Mouse (Mus musculus): ENCODE results near the gene Oat. TPM values are rescaled to one million over a fixed set of nuclear protein-coding genes. Genes with fewer than 3 reads are reported as not detected.
A peak's percentile ranks its signal among the peaks of the same experiment; 100 is the strongest.

Oat gene
- polyA plus RNA-seq, 1 experiment from 2014 or later = 186 TPM

- no peaks in the 10 kb centered on the region for H3K36me3 ChIP-seq (ENCODE audit: insufficient read depth, low read length)
- H3K4me3 ChIP-seq (ENCODE audit: low read length) = no peak overlapping the region
- H3K9me3 ChIP-seq (ENCODE audit: low read length) = no peaks in the 10 kb centered on the region
- H3K27ac ChIP-seq (ENCODE audit: low read length) = no peak overlapping the region
- peaks cover 38% of the 10 kb centered on the region for H3K27me3 ChIP-seq (ENCODE audit: insufficient read depth, low read length)
- no peak overlapping the region for H3K4me2 ChIP-seq (replicated peaks; ENCODE audit: low read depth, low read length)
- H3K9ac ChIP-seq (replicated peaks; ENCODE audit: low read length) = no peak overlapping the region
- no peak for ATAC-seq (ENCODE audit: low FRiP score, low TSS enrichment)
- peaks cover 15% of the 10 kb centered on the region for H3K4me1 ChIP-seq (ENCODE audit: insufficient read depth, low read length)
- WGBS = 85% methylated on average over 2 of the region's 2 CpGs
Observed at GRCm38 (mm10) chr7:132594325-132594724, 18.1 kb upstream of the Oat start.

- no peak for ATAC-seq (ENCODE audit: low FRiP score, low TSS enrichment)
- H3K4me3 ChIP-seq (ENCODE audit: low read length) = no peak overlapping the region
- 50% methylated on average over 2 of the region's 2 CpGs for WGBS
- no peak overlapping the region for H3K9ac ChIP-seq (replicated peaks; ENCODE audit: low read length)
- H3K36me3 ChIP-seq (ENCODE audit: insufficient read depth, low read length) = no peaks in the 10 kb centered on the region
- no peaks in the 10 kb centered on the region for H3K9me3 ChIP-seq (ENCODE audit: low read length)
- H3K27ac ChIP-seq (ENCODE audit: low read length) = no peak overlapping the region
- no peak overlapping the region for H3K4me2 ChIP-seq (replicated peaks; ENCODE audit: low read depth, low read length)
- peaks cover 13% of the 10 kb centered on the region for H3K4me1 ChIP-seq (ENCODE audit: insufficient read depth, low read length)
- H3K27me3 ChIP-seq (ENCODE audit: insufficient read depth, low read length) = peaks cover 32% of the 10 kb centered on the region
Observed at GRCm38 (mm10) chr7:132593762-132594161, 17.6 kb upstream of the Oat start.

- WGBS = 62% methylated on average over 5 of the region's 5 CpGs
- H3K4me3 ChIP-seq (ENCODE audit: low read length) = no peak overlapping the region
- no peak overlapping the region for H3K27ac ChIP-seq (ENCODE audit: low read length)
- H3K27me3 ChIP-seq (ENCODE audit: insufficient read depth, low read length) = no peaks in the 10 kb centered on the region
- no peak for ATAC-seq (ENCODE audit: low FRiP score, low TSS enrichment)
- no peaks in the 10 kb centered on the region for H3K9me3 ChIP-seq (ENCODE audit: low read length)
- H3K9ac ChIP-seq (replicated peaks; ENCODE audit: low read length) = no peak overlapping the region
- no peaks in the 10 kb centered on the region for H3K36me3 ChIP-seq (ENCODE audit: insufficient read depth, low read length)
- H3K4me1 ChIP-seq (ENCODE audit: insufficient read depth, low read length) = no peaks in the 10 kb centered on the region
- no peak overlapping the region for H3K4me2 ChIP-seq (replicated peaks; ENCODE audit: low read depth, low read length)
Observed at GRCm38 (mm10) chr7:132589610-132590009, 13.4 kb upstream of the Oat start.

- Histone ChIP-seq H3K4me3 (ENCODE audit: low read length) (no peak overlapping the region), H3K36me3 (ENCODE audit: insufficient read depth, low read length) (no peaks in the 10 kb centered on the region), H3K4me1 (ENCODE audit: insufficient read depth, low read length) (no peaks in the 10 kb centered on the region), H3K9me3 (ENCODE audit: low read length) (no peaks in the 10 kb centered on the region), H3K9ac (replicated peaks; ENCODE audit: low read length) (no peak overlapping the region), H3K4me2 (replicated peaks; ENCODE audit: low read depth, low read length) (no peak overlapping the region), H3K27ac (ENCODE audit: low read length) (no peak overlapping the region), H3K27me3 (ENCODE audit: insufficient read depth, low read length) (no peaks in the 10 kb centered on the region)
- 72% methylated on average over 5 of the region's 5 CpGs for WGBS
- ATAC-seq (ENCODE audit: low FRiP score, low TSS enrichment) = no peak
Observed at GRCm38 (mm10) chr7:132587167-132587566, 11.0 kb upstream of the Oat start.

- no peak for ATAC-seq (ENCODE audit: low FRiP score, low TSS enrichment)
- H3K9ac ChIP-seq (replicated peaks; ENCODE audit: low read length) = no peak overlapping the region
- no peaks in the 10 kb centered on the region for H3K27me3 ChIP-seq (ENCODE audit: insufficient read depth, low read length)
- no peak overlapping the region for H3K4me3 ChIP-seq (ENCODE audit: low read length)
- no peak overlapping the region for H3K4me2 ChIP-seq (replicated peaks; ENCODE audit: low read depth, low read length)
- H3K9me3 ChIP-seq (ENCODE audit: low read length) = no peaks in the 10 kb centered on the region
- no peaks in the 10 kb centered on the region for H3K4me1 ChIP-seq (ENCODE audit: insufficient read depth, low read length)
- no peaks in the 10 kb centered on the region for H3K36me3 ChIP-seq (ENCODE audit: insufficient read depth, low read length)
- WGBS = 54% methylated on average over 3 of the region's 3 CpGs
- H3K27ac ChIP-seq (ENCODE audit: low read length) = no peak overlapping the region
Observed at GRCm38 (mm10) chr7:132585695-132586491, 9.7 kb upstream of the Oat start.

- ATAC-seq (ENCODE audit: low FRiP score, low TSS enrichment) = no peak
- H3K9ac ChIP-seq (replicated peaks; ENCODE audit: low read length) = no peak overlapping the region
- no peaks in the 10 kb centered on the region for H3K36me3 ChIP-seq (ENCODE audit: insufficient read depth, low read length)
- 92% methylated on average over 2 of the region's 2 CpGs for WGBS
- no peaks in the 10 kb centered on the region for H3K9me3 ChIP-seq (ENCODE audit: low read length)
- peaks cover 3% of the 10 kb centered on the region; the same call in 1 of the 2 replicates for H3K27me3 ChIP-seq (ENCODE audit: insufficient read depth, low read length)
- H3K27ac ChIP-seq (ENCODE audit: low read length) = no peak overlapping the region
- no peak overlapping the region for H3K4me3 ChIP-seq (ENCODE audit: low read length)
- 0 out of 2 replicates have a peak, but pooled peaks cover 3% of the 10 kb centered on the region for H3K4me1 ChIP-seq (ENCODE audit: insufficient read depth, low read length)
- no peak overlapping the region for H3K4me2 ChIP-seq (replicated peaks; ENCODE audit: low read depth, low read length)
Observed at GRCm38 (mm10) chr7:132581441-132581840, 5.2 kb upstream of the Oat start.

- H3K4me1 ChIP-seq (ENCODE audit: insufficient read depth, low read length) = 0 out of 2 replicates have a peak, but pooled peaks cover 3% of the 10 kb centered on the region
- H3K4me3 ChIP-seq (ENCODE audit: low read length) = no peak overlapping the region
- H3K9ac ChIP-seq (replicated peaks; ENCODE audit: low read length) = no peak overlapping the region
- H3K27me3 ChIP-seq (ENCODE audit: insufficient read depth, low read length) = peaks cover 3% of the 10 kb centered on the region; the same call in 1 of the 2 replicates
- H3K27ac ChIP-seq (ENCODE audit: low read length) = no peak overlapping the region
- no peaks in the 10 kb centered on the region for H3K9me3 ChIP-seq (ENCODE audit: low read length)
- no peaks in the 10 kb centered on the region for H3K36me3 ChIP-seq (ENCODE audit: insufficient read depth, low read length)
- WGBS = 72% methylated on average over 6 of the region's 6 CpGs
- no peak for ATAC-seq (ENCODE audit: low FRiP score, low TSS enrichment)
- H3K4me2 ChIP-seq (replicated peaks; ENCODE audit: low read depth, low read length) = no peak overlapping the region
Observed at GRCm38 (mm10) chr7:132580511-132580910, 4.3 kb upstream of the Oat start.

GRCm38 (mm10) chr7:132576891-132577290 is 693 bp upstream of the Oat start:
- peaks cover 30% of the 10 kb centered on the region for H3K4me1 ChIP-seq (ENCODE audit: insufficient read depth, low read length)
- H3K27me3 ChIP-seq (ENCODE audit: insufficient read depth, low read length) = peaks cover 3% of the 10 kb centered on the region; the same call in 1 of the 2 replicates
- 0 out of 2 replicates have a peak overlapping the region, but pooled peaks have one; percentile 32 for H3K27ac ChIP-seq (ENCODE audit: low read length)
- ATAC-seq (ENCODE audit: low FRiP score, low TSS enrichment) = no peak
- WGBS = 61% methylated on average over 4 of the region's 4 CpGs
- peak overlapping the region; percentile 64 for H3K9ac ChIP-seq (replicated peaks; ENCODE audit: low read length)
- no peaks in the 10 kb centered on the region for H3K36me3 ChIP-seq (ENCODE audit: insufficient read depth, low read length)
- no peaks in the 10 kb centered on the region for H3K9me3 ChIP-seq (ENCODE audit: low read length)
- H3K4me3 ChIP-seq (ENCODE audit: low read length) = peak overlapping the region; percentile 82; the same call in 1 of the 2 replicates
- H3K4me2 ChIP-seq (replicated peaks; ENCODE audit: low read depth, low read length) = peak overlapping the region; percentile 77

- peaks cover 37% of the 10 kb centered on the region for H3K4me1 ChIP-seq (ENCODE audit: insufficient read depth, low read length)
- H3K4me2 ChIP-seq (replicated peaks; ENCODE audit: low read depth, low read length) = peak overlapping the region; percentile 77
- 0% methylated on average over 13 of the region's 13 CpGs for WGBS
- peak overlapping the region; percentile 95 for H3K27ac ChIP-seq (ENCODE audit: low read length)
- no peaks in the 10 kb centered on the region for H3K36me3 ChIP-seq (ENCODE audit: insufficient read depth, low read length)
- peak overlapping the region; percentile 82 for H3K4me3 ChIP-seq (ENCODE audit: low read length)
- H3K27me3 ChIP-seq (ENCODE audit: insufficient read depth, low read length) = peaks cover 3% of the 10 kb centered on the region; the same call in 1 of the 2 replicates
- no peaks in the 10 kb centered on the region for H3K9me3 ChIP-seq (ENCODE audit: low read length)
- ATAC-seq (ENCODE audit: low FRiP score, low TSS enrichment) = peak; percentile 92
- peak overlapping the region; percentile 90 for H3K9ac ChIP-seq (replicated peaks; ENCODE audit: low read length)
Observed at GRCm38 (mm10) chr7:132575623-132576022, 575 bp downstream of the Oat start.

GRCm38 (mm10) chr7:132574646-132575045 is 1.6 kb downstream of the Oat start:
- Histone ChIP-seq H3K27me3 (ENCODE audit: insufficient read depth, low read length) (peaks cover 3% of the 10 kb centered on the region; the same call in 1 of the 2 replicates), H3K9me3 (ENCODE audit: low read length) (no peaks in the 10 kb centered on the region), H3K4me1 (ENCODE audit: insufficient read depth, low read length) (peaks cover 37% of the 10 kb centered on the region), H3K4me2 (replicated peaks; ENCODE audit: low read depth, low read length) (no peak overlapping the region), H3K36me3 (ENCODE audit: insufficient read depth, low read length) (0 out of 2 replicates have a peak, but pooled peaks cover under 1% of the 10 kb centered on the region), H3K9ac (replicated peaks; ENCODE audit: low read length) (no peak overlapping the region), H3K4me3 (ENCODE audit: low read length) (no peak overlapping the region), H3K27ac (ENCODE audit: low read length) (no peak overlapping the region)
- ATAC-seq (ENCODE audit: low FRiP score, low TSS enrichment) = no peak
- WGBS = 81% methylated on average over 5 of the region's 5 CpGs

Data from kidney, embryonic 16.5 days (tissue).